Mouse (Mus musculus) inflammation-experienced regulatory T-cells, adult 6 months (primary cell): ENCODE measurements around the gene Iqgap2. TPM values are rescaled to one million over a fixed set of nuclear protein-coding genes. Genes with fewer than 3 reads are reported as not detected.
A peak's percentile ranks its signal among the peaks of the same experiment; 100 is the strongest.

Source experiments
- ATAC-seq: one replicate; pipeline ENCODE4 v1.8.0; 2017
- polyA plus RNA-seq, 3 experiments: library from polyadenylated mRNA; unstranded; fragments of 100-300 nt; shearing (Covaris generic); gene quantifications; one replicate each; pipeline ENCODE4 v1.2.1; 2017

Iqgap2 gene
- 10 to 100 TPM; 12.7 to 20.0 (median 13.9) TPM for polyA plus RNA-seq

DNA sequence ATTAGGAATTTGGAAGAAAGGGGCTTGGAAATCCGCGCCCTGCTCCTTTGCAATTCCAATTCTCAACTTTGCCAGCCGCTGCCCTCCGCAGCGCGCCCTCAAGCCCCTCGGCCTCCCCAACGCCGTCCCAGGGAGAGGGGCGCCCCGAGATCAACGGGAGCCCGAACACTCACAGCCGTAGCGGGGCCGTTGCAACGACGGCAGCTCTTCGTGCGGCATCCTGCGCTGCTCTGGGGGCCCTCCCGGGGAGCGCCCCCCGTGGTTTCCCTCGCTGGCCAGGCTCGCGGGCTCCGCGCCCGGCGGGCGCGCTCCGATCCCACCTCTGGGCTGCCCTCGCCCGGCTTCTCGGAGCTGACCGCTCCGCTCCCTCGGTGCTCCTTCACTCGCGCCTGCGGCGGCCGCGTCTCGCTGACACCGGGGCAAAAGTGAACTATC is at the start of gene Iqgap2:
Gene Iqgap2, minus strand, starts transcription at position 432 of the 435 bp plus-strand sequence.
- no peak for ATAC-seq

DNA sequence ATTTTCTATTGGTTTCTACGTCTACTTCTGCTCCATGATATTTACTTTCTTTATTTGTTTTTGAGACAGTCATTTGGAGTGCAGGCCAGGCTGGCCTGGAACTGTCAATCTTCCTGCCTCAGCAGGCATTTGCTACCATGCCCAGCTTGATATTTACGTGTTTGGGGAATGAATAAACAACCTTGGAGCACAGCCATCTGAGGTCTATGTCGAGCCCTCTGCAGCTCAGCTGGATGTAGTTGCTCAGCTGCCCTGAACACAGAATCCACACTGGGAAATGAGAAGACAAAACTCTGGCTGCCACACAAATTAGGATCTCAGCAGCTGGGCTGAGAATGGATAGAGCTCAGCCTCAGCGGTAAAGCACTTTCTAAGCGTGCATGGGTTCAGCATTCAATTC is 49.1 kb upstream of the Iqgap2 start:
- ATAC-seq, result no peak

DNA sequence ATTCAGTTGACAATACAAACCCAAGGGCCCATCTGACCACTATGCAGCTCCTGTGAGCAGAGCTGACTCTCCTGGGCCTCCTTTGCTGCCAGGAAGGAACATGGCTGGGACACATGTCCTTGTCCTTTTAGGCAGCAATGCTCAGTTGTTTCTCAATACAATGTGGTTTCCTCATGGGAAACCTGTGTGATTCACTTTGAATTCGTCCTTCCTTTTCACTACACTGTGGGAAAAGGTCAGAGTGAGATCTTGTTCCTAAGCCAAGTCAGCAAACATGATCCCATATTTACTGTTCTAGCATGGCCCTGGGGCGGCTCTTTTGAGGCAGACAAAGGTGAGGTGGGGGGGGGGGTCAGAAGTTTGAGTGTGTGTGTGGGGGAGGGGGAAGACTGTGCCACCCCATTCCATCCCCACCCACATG is 32.5 kb upstream of the Iqgap2 start:
- ATAC-seq, result no peak

DNA sequence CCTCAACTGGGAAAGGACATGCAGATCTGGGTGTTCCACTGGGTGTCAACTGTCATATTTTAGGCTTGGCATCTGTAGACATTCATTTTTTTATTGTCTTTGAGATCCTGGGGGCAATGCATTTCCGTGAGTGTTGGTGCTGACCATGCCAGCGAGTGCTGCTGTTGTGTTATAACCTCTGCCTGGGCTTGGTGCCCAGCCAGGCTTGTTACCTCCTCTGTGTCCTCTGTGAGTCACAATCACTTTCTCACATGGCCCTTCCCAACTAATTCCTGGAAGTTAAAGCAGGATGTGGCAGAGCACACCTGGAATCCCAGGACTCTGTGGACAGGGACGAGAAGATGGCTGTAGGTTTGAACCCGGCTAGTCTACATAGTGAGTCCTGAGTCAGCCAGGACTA is 30.9 kb upstream of the Iqgap2 start:
- no peak for ATAC-seq

DNA sequence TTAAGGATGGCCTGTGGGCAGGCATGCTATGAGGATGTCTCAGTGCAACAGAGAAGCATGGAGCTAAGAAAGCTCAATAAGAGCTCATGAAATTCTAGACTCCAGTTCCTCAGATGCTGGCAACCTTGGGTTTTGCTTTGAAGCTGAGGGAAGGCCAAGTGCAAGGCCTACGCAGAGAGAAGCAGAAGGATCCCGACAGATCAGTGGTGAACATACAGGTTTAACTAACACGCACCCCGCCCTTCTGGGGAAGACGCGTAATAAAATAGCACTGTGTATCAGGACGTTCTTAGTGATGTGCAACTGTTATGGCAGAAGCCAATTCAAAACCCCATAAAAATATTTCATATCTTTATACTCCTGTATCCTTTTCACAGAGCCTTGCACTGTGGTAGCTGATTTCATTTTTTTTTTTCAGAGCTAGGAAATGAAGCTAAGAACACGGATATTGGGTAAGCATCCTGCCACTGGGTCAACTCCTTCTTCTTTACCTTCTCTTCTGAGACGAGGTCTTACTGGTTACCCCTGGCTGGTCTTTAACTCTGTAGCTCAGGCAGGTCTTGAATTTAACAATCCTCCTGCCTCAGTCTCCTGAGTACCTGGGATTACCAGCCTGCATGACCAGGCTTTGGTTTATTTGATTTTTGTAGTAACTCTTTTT is 27.0 kb upstream of the Iqgap2 start:
- no peak for ATAC-seq

DNA sequence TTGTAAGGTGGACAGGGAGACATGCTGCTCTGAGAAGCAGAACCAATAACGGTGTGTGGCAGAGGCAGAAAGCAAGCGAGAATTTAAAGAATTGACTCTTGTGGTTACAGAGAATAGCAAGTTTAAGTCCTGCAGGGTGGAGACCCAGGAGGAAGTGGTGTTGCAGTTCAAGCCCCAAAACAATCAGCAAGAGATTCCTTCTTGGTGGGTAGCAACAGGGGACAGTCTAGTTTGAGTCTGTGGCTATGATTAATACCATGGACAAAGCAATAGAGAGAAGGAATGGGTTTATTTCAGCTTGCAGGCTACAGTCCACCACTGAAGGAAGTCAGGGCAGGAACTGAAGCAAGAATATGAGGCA is 21.3 kb upstream of the Iqgap2 start:
- no peak for ATAC-seq

DNA sequence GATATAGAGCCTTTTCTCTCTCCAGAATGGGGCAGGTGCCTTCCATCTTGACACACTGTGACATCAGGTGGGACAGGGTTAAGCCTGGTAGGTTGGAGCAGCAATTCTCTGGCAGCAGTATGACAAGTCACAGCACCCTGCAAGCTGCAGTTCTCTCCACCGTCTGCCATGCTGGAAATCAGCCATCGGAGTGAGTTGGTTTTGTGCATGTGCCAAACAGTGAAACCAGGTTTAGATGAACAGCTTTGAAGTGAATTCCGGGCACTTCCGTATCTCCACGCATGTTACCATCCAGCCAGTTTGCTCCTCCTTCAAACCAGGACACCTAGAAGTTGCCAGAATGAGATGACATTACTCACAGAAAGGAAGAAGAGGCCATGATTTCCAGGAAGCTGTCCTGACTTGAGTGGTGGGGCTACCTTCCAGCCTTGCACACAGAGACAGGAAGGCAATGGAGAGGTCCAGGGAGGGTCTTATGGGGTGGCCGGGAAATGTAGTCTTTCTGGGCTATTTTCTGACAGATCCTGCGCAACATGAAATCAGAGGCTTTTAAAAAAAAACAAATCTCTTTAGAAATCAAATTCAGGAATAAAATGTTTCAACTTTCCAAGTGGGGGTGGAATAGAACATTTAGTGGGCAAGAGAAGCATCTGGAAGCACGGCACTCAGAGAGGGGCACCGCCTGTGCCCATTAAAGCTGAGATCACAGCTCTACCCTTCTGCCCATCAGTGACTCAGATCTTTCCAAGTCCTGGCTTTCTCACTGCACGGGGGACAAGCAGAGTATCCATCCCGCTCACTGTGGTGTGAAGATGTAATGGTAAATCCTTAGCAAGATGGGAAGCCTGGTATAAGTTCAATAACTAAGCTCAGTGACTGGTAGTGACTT is 20.7 kb upstream of the Iqgap2 start:
- ATAC-seq, result no peak

DNA sequence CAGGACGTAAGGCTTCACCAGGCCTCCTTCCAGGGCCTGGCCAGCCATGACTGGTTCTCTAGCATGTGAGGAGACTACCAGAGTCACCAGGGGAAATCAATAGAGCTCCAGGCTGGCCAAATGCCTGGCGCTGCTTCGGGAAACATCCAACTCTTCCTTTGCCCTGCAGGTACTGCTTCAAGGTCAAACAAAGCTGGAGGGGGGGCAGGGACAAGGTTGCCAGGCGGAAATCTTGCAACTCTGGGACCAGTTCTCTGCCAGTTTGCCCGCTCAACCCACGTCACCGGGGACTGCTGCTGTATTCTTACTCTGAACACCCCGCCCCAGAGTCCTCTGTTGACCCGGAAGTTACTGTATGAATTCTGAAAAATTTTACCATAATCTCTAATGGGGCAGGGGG is 18.5 kb upstream of the Iqgap2 start:
- no peak for ATAC-seq

DNA sequence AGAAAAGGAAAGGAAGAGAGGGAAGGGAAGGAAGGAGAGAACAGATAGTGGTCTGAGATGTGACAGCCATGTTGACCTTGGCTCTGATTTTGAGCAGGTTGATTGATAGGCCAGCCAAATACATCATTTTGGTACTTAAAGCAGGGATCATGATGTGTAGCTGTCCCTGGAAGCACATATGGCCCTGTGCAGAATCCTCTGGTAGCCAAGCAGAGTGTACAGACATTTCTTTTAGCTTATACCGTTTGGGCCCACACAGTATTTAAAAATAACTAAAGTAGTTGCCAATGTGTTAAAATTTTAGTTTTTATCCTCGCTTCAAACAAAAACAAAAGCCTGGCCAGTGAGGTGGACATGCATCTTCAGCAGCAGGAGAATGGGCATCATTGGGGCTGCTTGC is 17.5 kb upstream of the Iqgap2 start:
- ATAC-seq, result no peak

DNA sequence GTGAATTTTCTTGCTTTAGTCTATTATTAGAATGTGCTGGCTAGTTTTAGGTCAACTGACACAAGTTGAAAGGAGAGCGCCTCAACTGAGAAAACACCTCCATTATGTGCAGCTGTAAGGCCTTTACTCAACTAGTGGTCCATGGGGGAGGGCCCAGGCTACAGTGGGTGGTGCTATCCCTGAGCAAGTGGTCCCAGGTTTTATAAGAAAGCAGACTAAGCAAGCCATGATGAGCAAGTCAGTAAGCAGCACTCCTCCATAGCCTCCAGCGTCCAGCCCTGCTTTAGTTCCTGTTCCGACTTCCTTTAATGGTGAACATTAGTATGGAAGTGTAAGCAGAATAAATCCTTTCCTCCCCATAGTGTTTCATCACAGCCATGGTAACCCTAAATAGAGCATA is 11.0 kb upstream of the Iqgap2 start:
- ATAC-seq, result no peak

DNA sequence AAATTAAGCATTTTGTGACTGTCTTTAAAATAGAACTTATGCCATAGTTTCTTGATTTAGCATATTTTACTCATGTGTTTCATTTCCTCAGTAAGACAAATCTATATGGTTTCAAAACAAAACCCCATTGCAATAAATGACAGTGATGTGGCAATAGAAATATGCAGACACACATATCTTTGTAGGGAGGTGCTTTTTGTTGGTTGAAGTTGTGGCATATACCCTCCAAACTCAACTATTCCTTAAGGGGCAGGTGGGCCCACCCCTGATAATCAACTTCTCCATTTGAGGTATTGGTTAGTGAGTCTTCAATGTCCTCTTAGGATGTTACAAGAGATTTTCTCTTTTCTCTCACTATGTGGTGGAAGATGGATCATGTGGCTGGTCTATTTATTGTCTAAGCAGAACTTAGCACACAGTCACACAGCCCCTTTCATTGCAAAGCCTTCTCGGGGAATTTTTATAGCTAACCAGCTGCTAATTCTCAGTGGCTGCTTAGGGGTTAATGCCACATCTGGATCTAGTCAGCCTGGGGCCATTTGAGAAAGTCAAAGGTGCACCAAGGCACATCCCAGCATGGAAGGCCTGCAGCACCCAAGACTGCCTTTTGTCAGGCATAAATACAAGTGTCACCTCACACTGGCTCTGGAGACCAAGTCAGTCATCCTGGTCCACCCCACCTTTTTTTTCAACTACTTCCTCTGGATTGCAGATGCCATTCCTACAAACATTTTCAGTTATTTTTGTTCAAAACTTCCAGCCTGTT is 8.3 kb upstream of the Iqgap2 start:
- ATAC-seq, result no peak

DNA sequence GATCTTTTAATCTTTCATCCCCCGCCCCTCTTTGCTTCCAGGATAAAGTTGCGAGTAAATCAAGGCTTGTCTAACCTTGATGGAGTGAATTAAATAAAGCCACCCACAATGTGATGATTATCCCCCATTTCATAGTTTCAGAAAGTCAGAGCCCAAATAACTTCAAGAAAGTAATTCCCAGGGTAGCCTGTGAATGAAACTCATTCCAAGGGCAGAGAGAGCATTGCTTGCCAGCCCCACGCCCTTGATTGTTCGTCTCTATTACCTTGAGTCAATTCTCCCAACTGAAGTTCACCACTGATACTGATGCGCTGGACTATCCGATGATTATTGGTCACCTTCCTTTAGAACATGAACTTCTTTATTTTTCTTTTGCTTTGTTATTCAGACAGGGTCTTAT is 4.8 kb upstream of the Iqgap2 start:
- no peak for ATAC-seq

DNA sequence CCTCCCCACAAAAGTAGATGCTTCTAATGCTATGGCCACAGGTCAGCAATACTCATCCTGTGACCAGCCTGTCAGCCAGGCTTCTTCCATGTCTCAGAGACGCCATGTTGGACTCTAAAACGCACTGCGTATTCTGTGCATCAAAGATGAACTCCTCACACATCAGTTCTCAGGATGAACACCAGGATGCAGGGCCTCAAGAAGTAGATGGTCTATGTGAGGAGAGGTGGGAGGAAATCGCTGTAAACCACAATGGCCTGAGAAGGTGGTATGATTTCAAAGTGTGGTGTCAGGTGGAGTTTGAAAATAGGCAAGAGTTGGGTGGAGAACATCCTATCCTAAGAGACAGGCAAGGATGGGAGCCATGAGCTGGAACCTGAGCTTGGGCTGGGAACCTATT is 1.4 kb upstream of the Iqgap2 start:
- no peak for ATAC-seq

DNA sequence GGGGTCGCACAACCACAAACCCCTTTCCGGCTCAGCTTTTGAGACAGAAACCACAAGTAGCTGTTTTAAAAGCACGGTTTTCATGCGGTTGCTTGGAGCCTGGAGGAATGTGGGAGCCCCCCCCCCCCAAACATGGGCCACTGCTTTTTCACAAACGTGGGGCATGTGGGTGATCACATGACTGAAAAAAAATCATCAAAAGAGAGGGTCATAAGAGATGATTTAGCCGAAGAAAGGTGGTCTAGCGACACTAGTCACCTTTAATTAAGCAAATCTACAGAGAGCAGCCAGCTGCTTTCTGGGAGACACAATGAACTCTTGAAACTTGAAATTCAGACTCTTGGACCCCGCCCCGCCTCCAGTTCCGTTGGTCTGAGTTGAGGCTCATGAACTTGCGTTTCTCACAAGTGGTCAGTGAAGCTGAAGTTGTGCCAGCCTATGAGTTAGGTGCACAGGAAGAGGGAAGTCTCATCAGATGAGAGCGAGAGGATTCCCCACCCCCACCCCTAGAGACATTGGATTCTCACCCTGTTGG is 956 bp upstream of the Iqgap2 start:
- ATAC-seq, result no peak

DNA sequence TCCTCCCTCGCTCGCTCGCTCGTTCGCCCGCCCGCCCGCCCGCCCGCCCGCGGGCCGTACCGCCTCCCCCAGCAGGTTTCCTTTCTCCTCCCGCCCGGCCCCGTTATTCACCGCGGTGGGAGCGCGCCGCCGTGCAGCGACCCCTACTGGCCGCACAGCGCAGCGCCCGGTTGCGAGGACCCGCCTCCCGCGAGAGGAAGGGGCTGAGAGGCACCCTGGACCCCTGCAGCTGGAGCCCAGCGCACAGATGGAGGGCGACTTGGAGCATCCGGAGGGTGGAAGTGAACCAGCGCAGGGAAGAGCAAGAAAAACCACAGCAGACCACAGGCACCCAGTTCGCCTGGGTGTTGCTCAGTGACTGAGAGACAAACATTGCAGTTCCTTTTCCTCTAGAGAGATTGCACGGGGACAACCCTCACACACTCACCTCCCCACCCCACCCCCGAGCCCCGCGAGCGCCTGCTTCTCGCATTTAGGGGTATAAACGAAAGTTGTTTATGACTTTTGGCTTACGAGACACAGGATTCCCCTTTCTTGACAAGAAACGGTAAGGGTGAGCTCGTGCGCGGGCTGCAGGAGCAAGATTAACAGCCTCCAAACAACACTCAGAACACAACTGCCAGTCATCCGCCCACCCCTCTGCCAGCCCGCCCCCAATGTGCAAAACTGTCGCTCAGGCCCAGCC is 346 bp upstream of the Iqgap2 start:
- ATAC-seq, result peak; percentile 76

DNA sequence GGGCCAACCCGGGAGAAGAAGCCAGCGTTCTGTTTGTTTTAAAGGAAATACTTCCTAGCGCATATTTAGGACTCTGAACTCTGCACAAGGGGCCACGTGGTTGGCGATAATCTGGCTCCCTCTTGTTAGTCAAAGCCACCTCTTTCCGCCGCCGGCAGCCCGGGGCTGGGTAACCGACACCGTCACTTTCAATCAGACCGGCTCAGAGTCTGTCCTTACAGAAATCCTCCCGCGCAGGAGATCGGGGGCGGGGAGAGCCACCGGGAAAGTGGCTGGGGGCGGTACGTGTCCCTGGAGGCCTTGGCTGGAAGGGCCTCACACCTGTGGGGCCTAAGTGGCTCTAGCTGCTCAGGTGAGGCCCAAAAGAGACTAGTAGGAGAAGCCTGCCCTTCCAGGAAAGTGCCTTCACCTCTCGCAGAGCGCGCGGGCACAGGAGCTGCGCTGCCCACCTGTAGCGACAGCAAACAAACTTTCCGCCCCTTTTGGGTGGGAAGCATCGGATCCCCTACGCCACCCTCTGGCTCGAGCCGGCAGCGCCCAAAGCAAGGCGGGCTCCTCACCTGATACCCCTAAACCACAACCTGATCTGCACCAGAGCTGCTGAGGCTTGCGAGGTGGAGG is 761 bp downstream of the Iqgap2 start:
- ATAC-seq, result peak; percentile 33

DNA sequence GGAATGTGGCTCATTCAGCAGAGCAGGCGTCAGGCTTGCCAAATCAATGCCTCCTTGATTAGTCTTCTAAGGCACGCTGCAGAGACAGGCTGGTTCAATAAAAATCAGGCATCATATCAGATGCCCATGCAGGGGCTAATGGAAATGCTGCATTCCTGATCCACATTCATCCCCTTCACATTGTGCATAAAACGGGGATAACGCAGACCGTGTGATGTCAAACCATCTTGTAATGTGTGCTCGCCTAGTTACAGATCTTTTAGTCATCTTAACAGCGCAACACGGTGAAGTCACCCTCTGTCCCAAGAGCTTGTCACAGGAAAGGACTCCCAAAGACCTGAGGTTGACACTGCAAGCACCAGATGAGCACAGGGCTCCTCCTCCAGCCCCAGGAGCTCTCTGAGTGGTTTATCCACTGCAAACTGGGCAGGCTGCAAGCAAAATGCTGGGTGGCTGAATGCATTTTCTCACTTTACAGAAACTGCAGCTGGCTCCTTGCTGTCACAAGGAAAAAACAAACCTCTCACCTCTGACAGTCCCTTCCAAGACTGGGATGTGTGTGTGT is 1.7 kb downstream of the Iqgap2 start:
- no peak for ATAC-seq

DNA sequence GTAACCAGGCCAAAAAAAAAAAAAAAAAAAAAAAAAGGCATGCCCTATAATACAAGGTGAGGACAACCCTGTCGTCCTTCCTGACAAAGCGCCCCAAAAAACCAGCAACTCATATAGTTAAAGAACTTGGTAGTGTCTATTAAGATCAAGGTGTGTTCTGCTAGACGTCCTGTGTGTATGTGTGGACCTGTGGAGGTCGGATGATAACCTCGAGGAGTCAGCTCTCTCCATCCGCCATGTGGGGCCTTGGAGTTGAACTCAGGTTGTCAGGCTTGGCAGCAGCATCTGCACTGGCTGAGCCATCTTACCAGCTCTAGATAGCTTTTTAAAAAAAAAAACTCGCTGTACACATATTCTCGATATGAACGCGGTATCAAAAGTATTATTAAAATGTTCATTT is 2.4 kb downstream of the Iqgap2 start:
- ATAC-seq, result no peak

DNA sequence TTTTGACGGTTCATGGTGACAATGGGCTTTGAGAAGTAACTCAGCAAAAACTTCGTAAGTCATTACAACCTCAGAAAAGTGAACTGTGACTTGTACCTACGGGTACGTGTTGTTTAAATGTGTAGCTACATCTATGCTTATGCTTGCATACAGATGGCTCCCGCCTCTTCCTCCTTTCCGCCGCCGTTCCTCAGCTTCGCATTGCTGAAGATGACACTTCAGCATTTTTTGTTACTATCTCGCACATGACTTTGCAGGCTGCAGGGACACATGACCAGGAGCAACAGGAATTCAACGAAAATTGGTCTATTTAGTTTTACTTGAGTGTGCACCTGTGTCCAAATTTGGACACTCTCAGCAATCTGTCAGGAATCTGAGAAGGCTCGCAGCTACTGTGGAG is 3.1 kb downstream of the Iqgap2 start:
- no peak for ATAC-seq

DNA sequence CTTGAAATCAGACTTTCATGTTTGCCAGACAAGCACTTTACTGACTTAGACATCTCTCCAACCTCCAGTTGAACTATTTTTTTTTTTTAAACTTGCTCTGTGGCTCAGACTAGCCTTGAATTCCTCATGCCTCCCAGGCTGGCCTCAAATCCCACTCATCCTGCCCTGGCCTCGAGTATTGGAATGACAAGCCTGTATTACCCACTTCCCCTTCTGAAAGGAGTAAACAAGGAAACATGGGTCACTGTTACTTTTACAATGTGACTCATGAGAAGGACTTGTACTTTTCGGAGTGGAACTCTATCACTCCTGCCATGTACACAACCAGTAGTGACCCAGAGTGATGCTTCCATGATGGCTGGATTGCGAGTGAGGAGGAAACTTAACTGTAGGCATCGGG is 3.6 kb downstream of the Iqgap2 start:
- ATAC-seq, result no peak

DNA sequence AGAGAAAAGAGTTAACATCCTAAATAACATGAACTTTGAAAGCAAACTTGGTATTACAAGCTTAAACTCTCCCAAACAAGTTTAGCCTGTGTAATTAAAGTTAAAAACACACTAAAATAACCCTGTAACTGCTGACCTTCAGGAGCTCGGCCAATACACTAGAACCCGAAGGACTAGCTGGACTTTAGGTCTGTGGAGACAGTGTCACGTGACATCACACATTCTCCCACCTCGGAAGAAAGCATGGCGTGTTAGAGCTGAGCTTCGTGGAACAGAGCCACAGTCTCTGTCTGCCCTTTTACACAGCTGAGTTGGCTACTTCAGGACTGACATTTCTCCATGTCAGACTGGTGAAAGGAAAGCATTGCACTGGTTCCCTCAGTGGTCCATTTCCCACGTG is 4.3 kb downstream of the Iqgap2 start:
- ATAC-seq, result no peak

DNA sequence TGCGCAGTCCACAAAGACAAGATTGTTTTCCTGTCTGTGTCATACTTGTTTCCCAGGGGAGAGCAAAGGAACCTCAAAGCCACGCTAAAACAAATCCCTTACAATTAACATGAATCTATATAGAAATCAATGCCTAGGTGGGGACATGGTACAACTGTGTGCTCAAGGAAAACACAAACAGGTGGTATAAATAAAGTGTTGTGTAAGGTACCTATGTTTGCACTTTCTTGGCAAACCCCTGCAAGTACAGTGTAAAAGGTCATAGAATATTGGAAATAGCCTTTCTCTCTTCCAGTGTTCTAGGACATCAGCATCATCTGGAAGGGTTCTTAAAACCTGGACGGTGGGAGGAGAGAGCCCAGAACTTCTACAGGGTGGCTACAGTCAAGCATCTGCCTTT is 7.3 kb downstream of the Iqgap2 start:
- no peak for ATAC-seq
